Mouse (Mus musculus) spleen, adult 18-20 months (tissue): Measurements from ENCODE around the gene Ndufs8.

Experiments used
- DNase-seq, 2 experiments: peaks; one replicate each; pipeline ENCODE4 v3.0.0; 2022; ENCODE audit warnings: mixed read lengths in 2 of 2

Gene Ndufs8

DNA sequence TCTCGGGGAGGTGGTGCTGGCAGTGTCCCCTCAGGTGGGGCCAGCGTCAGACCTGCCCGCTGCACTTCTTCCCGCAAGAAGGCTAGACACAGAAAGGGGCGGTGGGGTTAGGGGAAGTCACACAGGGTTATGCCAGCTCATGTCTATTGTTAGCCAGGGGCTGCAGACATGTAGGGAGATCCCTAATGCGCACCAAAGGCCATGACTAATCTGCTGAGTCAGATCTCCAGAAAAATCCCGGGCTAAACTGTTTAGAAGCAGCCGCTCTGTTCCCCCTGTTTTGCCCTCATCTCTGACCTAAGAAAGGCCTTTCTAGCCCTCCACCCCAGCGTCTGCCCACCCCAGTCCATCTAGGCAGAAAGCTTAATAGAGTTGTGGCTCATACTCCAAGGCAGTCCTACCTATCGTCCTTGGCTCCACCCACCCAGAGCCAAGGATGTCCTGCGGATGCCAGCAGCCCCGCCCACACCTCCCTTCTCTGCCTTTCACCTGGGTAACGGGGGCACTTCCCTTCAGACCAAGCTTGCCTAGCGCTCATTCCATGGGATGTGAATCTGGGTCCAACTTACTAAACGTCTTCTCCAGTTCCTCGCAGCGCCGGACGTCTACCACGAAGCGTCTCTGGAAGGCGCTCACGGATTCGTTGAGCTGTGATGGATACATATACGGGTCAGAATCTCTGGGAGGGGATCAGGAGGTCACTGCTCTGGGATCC, 8.8 kb downstream of the Ndufs8 start:
- DNase-seq: no peak

DNA sequence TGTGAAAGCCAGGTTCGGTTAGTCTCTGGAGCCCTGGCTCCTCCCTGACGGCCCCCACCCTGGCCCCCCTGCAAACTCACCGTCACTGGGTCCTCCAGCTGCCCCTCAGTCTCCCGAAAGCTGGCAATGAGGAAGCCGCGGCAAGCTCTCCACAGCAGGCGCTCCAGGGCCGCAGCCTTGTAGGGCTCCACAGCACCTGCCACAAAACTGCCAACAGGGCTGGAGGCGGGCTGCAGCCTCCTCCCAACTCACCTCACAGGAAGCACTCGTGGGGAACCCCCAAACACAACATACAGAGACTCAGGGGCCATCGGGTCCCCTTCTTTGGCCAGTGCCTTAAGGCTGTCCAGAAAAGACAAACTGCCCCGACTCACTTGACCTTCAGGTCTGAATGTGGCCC, 9.6 kb downstream of the Ndufs8 start:
- no peak for DNase-seq

DNA sequence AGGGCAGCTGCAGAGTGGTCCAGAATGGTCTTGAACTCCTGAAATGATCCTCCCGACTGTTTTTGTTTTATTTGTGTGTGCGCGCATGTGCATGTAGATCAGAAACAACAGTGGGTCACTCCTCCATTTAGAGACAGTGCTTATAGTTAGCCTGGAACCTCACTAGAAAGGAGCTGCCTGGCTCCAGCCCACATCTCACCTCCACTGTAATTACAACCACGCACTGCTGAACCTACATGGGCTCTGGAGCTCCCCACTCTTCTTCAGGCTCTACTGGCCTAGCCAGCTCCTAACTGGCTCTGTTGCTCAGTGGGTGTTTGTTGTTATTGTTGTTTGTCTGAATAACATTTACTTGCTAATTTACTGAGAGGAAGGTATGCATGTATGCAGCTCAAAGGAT, 13.0 kb downstream of the Ndufs8 start:
- no peak for DNase-seq

DNA sequence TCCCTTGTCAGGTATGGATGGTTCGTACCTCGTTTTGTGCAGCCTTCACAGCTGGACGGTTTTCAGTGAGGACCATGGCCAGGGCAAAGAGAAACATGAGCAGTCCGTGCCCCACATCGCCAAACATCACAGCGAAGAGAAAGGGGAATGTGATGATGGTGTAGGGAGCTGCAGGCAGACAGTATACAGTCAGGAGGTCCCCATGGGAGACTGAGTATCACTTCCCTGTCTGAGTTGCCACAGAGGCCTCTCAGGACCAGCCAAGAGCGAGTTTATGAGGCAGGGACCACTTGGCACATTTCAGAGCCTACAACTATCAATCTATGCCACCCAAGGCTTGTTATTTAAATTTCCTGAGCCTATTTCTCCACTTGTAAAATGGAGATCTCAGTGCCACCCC, 13.6 kb downstream of the Ndufs8 start:
- DNase-seq: peak in 1 of 2 experiments; percentile 40

DNA sequence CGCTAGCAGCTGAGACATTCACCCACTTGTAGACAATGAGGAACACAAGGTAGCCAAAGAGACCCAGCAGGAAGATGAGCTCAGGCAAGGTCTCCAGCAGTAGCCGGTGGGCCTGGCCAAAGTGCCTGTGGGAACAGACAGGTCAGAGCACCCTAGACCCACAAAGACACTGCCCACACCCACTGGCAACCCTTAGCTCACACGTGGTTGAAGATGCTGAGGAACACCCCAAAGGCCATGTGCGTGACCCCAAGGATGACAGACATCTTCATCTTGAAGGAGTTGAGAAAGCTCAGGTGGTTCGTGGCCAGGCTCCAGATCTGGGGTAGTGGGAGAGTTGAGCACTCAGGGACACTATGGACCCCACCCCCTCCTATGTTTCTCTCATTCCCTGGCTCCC, 15.0 kb downstream of the Ndufs8 start:
- no peak for DNase-seq

DNA sequence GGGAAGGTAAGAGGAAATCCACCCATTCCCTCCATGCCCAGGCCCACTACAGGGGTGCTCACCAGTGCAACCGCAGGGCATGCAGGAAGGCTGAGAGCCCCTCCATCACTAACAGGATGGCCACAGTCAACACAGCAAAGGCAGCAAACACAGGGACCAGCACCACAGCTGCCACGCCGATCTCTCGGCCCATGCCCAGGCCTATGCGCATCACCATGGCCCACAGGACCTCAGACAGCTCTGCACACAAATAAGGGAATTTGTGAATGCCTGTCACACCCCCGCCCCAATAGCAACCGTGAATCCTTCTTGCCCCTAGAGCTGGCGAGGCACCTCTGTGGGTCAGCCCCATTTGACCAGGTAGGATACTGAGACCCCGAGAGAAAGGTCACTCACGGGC, 16.4 kb downstream of the Ndufs8 start:
- no peak for DNase-seq

DNA sequence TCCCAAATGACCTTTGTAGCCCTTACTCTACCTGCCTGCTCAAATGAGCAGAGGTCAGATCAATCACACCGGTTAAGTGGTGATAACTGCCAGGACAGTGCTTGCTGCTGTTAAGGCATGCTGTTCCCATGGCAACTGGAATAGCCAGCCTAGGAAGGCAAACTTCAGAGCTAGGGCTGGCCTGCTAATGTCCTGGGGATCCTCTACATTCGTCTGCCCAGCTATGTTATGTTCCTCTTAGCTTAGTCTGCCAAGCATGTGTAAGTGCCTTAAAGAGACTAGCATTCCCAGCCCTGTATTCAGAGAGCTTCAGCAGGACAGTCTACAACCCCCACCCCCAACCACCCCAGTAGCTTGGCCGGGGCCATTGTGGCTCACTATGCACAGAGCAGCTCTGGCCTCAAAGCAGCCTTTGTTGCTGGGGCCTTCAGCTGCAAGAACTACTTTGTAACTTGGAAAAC, 17.4 kb downstream of the Ndufs8 start:
- no peak for DNase-seq

DNA sequence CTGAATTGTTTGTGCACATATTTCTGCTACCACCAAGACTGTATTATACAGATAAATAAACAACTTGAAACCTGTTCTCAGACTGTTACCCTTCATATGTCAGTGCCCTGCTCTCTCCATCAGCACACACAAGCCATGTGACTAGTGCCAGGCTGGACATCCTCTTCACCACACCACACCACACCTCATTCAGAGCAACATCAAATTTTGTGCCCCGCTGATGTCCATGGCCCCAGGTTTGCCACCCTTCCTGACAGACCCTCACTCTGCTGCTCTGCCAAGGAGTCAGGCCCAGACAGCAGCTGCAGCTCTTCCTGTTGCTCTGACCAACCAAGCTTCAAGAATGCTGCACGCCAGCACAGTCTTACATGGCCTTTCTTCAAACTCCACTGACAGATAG, 18.3 kb downstream of the Ndufs8 start:
- DNase-seq: no peak

DNA sequence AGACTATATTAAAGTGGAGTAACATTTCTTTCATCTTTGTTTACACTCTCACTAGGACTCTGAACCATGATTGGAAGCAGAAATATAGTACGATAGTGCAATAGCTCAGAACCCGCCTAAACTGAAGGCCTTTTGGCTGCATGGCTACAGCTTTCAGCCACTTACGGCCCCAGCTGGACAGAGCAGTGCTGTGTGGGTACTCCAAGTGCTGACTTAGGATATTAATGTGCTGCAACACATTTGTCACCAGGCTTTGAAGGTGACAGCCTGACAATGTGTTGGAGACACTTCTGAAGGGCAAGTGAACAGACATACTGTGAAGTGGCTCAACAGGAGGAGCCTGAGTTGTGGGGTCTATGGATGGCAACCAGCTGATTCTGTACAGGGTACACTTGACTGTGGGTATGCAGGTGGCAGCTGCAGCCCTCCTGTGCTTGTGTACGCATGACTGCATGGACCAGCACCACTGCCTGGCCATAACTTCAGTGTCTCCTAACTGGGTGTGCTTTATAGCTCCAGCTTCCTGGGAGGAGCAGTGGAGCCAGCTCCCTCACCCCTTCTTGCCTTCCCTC, 18.9 kb downstream of the Ndufs8 start:
- no peak for DNase-seq

DNA sequence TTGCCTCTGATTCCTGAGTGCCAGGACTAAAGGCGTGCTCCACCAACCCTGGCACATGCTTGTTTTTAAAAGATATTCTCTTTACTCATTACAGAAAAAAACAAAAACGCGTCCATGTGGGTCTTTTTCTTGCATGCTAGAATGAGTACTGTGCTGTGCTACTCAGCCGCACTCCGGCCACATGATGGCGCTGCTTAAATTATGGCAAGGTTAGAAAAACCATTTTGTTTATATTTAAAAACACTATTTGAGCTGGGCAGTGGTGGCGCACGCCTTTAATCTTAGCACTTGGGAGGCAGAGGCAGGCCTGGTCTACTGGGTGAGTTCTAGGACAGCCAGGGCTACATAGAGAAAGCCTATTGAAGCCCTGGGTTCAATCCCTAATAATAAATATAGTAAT, 22.4 kb downstream of the Ndufs8 start:
- DNase-seq: peak in 1 of 2 experiments; percentile 45

DNA sequence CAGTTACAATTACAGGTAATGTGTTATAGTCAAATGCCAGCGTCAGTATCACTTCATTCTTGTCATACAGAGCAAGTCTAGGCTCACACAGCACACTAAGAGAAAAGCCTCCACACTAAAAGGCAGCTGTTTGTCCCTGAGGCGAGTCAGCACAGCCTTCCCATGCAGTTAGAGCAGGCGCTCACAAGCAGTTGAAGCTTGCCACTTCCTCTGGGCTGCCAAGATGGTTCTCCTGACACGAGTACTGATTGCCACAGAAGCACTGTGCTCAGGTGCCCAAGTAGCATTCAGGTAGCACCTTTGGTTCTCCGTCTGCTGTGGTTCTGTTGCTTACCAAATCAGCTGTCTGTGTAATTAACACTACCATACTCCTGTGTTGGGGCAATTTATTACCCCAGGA, 23.5 kb downstream of the Ndufs8 start:
- no peak for DNase-seq

DNA sequence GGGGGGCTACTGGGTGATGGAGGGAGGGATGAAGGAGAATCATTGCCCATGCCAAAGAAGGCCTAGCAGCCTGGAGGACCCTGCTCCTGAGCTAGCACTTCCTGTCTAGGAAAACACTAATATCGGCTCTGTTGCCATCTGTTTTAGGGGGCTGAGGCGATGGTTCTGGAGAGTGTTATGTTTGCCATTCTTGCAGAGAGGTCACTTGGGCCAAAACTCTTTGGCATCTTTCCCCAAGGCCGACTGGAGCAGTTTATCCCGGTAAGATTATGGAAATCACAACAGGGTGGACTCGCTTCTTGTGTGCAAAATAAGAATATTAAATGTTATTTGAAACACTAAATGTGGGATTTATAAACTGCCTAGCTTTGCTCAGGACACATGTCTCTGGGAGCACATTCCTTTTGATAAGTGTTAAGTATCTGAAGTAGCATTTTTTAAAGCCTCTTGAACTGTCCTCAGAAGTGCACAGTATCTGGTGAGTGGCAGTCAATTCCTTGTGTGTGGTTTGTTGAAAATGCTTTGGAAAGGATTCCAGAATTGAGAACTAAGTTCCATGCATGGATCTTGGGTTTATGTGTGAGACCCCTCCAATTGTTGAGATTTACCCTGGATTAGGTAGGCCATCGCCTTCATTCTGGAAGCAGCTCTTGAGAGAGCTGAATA, 28.1 kb downstream of the Ndufs8 start:
- DNase-seq: no peak

DNA sequence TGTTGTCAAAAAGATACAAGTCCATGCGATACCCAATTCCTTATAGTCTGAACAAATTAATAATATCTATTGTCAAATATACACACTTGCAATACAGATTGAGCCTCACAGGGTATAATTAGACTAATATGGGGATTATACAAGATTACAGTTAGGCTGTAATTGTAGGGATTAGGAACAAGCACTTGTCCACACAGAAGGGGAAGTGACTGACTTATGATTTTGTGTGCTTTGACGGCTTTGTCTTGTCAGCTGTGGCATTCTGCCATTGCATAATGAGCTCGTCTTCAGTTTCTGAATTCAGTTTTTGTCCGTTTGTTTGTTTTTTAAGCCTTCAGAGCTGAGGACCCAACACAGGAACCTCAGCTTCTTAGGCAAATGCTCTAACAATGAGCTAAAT, 30.4 kb downstream of the Ndufs8 start:
- DNase-seq: no peak

DNA sequence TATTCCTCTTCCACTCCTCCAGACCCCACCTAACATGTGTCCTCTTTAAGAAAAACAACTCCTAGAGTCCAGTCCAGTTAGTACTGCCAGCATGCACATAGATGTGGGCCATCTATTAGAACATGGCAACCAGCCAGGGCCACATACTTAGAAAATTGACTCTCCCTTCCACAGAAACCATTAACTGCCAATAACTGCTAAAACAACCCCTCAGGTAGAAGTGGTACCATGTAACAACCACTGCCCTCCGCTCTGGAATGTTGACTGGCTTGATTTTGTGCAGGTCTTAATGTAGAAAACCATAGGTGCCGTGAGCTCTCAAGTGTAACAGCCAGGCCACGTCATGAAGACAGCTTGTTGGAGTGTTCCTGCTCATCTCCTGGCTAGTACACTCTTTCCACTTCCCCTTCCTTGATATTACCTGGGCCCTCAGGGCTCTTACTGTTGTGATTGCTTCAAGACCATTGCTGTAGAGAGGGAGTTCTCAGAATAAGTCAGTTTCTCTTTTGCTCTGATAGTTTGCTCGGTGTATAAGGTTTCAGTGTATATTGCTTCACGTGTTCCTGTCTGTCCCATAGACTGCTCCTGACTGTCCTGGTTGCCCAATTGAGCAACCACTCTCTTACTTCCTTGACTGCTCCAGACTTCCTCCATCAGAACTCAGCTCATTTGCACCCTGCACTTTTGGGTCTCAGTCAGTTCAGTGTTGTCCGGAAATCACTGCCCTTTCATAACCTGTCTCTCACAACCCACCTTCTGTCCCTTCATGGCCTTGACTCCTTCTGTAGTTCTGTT, 32.3 kb downstream of the Ndufs8 start:
- no peak for DNase-seq

DNA sequence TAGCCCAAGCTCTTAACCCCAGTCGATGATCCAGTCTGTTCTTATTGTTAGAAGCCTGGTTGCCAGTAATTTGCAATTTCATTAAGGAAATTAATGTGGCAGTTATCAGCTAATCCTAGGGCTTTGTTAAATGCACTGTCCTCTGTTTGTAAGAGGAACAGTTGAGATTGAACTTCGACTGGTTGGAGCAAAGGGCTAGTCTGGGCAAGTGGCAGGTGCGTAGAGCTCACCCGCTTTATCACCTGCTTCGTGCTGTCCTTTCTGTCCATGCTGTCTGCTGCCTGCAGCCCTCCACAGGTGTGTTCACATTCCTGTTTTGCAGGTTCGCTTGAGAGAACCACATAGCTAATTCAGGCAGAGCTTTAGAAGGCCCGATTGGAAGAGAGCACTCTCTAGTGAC, 37.5 kb downstream of the Ndufs8 start:
- no peak for DNase-seq

DNA sequence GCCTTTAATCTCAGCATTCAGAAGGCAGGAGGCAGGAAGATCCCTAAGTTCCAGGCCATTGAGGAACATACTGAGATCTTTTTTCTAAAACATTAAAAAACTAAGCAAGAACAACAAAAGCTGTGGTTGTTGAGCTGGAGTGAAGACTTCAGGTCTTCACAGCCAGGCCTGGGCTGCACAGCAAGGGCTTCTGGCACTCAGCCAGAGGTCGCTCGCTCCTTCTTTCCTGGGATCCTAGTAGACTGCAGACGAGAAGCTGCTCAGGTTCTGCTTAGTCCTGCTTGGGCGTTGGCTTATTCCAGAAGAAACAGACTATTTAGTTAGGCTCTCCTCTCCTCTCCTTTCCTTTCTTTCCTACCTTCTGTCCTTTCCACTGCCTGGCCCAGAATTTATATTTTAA, 40.2 kb downstream of the Ndufs8 start:
- no peak for DNase-seq

DNA sequence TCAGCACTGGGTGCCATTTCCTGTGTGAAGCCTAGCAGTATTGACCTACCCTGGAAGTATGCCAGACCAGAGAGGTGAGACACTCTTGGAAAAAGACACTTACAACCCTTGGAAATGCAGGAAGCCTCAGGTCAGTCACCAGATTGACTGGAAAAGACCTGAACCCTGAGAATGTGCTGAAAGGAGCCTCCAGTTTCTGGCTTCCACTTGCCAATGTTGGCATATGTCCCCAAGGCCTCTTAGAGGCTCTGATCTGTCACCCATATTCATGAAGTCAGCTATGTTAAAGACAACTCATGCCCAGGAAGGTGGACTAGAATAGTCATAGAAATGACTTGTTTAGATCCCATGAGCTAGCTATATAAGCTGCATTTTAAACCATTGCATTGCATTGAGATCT, 41.1 kb downstream of the Ndufs8 start:
- no peak for DNase-seq

DNA sequence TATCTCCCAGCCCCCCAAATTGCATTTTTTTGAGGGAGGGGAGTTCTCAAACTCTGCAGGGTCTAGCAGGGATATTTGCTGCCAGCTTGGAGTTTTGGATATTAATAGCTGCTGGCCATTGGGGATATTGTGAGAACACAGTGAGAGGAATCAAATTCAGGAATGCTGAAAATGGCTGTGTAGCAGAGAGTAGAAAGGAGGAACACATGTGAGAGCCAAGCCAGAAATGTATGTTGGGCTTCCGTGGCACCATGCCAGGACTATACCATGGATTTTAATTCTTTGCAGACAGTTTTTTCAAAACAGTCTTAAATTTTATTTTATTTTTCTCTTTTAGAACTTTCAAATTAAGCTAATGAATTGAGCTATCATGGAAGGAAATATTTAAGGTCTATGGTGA, 44.3 kb downstream of the Ndufs8 start:
- DNase-seq: no peak

DNA sequence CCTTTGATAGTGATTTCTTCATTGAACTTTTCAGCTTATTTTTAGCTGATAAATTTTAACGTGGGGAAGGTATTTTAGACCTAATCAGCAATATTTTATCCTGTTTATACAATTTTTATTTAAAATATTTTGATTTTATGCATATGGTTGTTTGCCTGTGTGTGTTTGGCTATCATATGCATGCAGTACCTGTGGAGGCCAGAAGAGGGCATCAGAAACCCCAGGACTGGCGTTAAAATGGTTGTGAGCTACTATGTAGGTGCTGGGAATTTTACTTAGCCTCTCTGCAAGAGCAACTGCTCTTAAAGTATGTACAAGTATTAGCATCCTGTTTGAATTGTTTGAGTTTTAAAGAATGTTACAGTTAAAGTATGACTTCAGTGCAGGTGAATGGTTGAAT, 47.6 kb downstream of the Ndufs8 start:
- no peak for DNase-seq

DNA sequence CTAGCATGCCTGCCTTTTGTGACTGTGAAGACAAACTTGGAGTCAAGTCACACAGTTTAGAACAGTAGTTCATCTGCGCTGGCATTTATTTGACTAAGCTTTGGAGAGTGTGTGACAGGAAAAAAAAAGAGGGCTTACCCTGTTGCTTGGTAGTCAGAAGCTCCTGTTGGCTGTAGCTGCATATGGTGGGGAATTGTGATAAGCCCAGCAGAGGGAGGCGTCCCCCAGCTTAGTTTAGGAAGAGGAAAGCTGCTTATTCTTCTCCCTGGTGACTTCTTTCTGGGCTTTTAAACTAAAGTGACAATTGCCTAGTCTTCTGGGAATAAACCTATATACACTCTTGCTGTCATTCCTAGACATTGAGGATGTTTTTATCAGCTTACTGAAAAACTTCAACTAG, 49.9 kb downstream of the Ndufs8 start:
- DNase-seq: no peak
